Mouse (Mus musculus) E14TG2a.4 (cell line): ENCODE measurements around the gene Lancl1.

Experiments
- H3K27me3 ChIP-seq: 2 replicates; pipeline ENCODE4 v1.6.1; 2014; ENCODE audit warnings: low read length, control low read depth; ENCODE audit not compliant: insufficient read depth
- H3K36me3 ChIP-seq: 2 replicates; pipeline ENCODE4 v1.6.1; 2014; ENCODE audit warnings: low read length, control low read depth; ENCODE audit not compliant: insufficient read depth
- H3K4me1 ChIP-seq: replicated peaks from 2 replicates; pipeline ENCODE4 v1.6.1; 2014; ENCODE audit warnings: low read depth, low read length, control low read depth
- H3K4me3 ChIP-seq: replicated peaks from 2 replicates; pipeline ENCODE4 v1.5.1; 2014; ENCODE audit warnings: mild to moderate bottlenecking, low read length
- H3K9me3 ChIP-seq: 2 replicates; pipeline ENCODE4 v1.6.1; 2014; ENCODE audit warnings: low read length, control low read depth
- CTCF ChIP-seq: conservative IDR thresholded peaks from 2 replicates; pipeline ENCODE4 v1.5.1; 2014; ENCODE audit warnings: low read length
- NANOG ChIP-seq: IDR thresholded peaks from 2 replicates; pipeline ENCODE4 v1.6.1; 2014; ENCODE audit warnings: borderline replicate concordance, low read length, mixed read lengths
- POU5F1 ChIP-seq: IDR thresholded peaks from 2 replicates; pipeline ENCODE4 v1.6.1; 2014; ENCODE audit warnings: low read length, borderline replicate concordance

Gene Lancl1

DNA sequence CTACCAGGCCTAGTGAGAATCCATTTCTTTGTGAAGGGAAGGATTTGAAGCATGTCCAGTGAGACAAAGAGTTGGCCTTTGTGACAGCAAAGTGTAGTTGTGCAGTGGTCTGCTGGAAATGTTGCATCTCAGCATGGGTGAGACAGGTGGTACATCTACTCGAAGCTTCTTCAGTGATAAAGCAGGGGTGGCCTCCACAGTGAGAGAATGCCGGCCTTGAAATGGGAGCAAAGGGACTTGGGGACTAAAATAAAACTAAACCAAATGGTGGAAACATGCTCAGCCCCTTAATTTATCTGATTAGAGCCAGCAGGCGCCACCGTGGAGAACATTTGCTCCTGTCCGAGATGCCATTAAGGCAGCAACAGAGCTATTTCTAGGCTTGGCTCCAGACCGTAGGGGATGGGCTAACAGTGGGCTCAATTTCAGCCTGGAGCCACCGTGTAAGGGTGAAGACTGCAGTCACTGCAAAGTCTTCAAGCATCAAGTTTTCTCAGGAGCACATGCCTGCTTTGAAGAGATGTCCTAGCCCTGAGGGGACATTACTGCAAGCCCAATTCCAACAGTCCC is 53.5 kb downstream of the Lancl1 start:
- Histone ChIP-seq H3K27me3 (no peaks in the 10 kb centered on the region), H3K36me3 (no peaks in the 10 kb centered on the region), H3K4me1 (peaks cover 3% of the 10 kb centered on the region; the same call in 1 of the 2 replicates), H3K9me3 (no peaks in the 10 kb centered on the region), H3K4me3 (no peak overlapping the region)
- TF ChIP-seq NANOG (no peak), POU5F1 (no peak), CTCF (no peak)

DNA sequence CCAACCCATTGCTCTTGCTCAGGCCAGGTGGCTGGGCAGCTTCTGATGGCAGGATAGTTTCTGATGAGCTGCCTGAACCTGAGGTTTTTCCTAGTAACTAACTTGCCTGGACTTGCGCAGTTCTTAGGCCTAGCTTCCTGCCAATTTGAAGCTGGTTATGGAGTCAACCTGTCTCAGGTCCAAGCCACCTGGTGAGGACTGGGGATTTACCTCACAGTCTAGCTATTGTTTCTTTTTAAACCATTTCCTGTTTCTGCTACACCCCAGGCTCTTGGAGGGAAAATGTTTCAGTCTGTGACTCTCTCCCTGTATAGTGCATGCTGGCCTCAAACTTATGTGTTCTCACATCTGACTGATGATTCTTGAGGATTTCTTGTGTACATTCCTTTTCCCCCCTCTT is 58.5 kb downstream of the Lancl1 start:
- TF ChIP-seq NANOG: no peak
- no peak for TF ChIP-seq POU5F1
- TF ChIP-seq CTCF: no peak
- Histone ChIP-seq H3K36me3 (no peaks in the 10 kb centered on the region), H3K4me3 (no peak overlapping the region), H3K4me1 (no peaks in the 10 kb centered on the region), H3K27me3 (no peaks in the 10 kb centered on the region), H3K9me3 (no peaks in the 10 kb centered on the region)

DNA sequence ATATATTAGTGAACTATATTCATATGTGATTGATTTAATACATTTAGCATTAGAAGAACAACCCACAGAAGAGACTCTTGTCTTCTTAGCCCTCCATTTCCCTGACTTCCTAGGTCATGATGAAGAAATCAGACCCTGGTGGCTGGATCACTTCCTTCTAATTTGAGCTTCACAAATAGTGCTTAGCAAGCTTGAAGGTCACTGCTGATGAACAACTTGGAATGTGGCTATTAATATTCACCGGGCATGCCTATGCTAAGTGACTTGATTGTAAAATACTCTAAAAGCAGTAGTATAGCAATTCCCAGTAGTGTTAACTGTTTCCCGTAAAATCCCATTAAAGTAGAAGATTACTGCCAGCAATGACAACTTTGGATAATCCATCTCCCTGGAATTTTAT is 63.2 kb downstream of the Lancl1 start:
- H3K9me3 ChIP-seq: peaks cover 17% of the 10 kb centered on the region
- H3K4me1 ChIP-seq: no peaks in the 10 kb centered on the region
- H3K4me3 ChIP-seq: no peak overlapping the region
- no peaks in the 10 kb centered on the region for H3K36me3 ChIP-seq
- no peaks in the 10 kb centered on the region for H3K27me3 ChIP-seq
- TF ChIP-seq POU5F1: no peak
- TF ChIP-seq NANOG: no peak
- TF ChIP-seq CTCF: no peak

DNA sequence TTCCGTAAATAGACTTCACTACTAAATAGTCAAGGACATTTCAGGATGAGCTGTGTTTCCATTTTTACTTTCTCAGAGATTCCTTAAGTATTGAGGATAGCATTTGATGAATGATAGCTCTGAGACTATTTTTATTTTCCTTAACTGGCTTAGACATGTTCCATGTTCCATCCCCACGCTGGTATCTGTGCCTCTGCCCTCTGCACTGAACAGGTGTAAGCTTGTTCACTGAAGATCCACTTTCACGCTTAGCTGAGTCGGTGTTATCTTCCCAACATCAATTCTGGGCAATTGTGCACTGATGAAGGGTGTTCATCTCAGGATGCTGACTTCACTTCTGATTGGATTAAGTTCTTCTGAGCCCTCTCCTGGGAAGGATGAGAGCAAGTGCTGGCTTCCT is 73.8 kb downstream of the Lancl1 start:
- Histone ChIP-seq H3K9me3 (peaks cover 9% of the 10 kb centered on the region), H3K36me3 (no peaks in the 10 kb centered on the region), H3K4me3 (no peak overlapping the region), H3K27me3 (no peaks in the 10 kb centered on the region), H3K4me1 (peaks cover 21% of the 10 kb centered on the region)
- no peak for TF ChIP-seq NANOG
- TF ChIP-seq CTCF: no peak
- TF ChIP-seq POU5F1: no peak

DNA sequence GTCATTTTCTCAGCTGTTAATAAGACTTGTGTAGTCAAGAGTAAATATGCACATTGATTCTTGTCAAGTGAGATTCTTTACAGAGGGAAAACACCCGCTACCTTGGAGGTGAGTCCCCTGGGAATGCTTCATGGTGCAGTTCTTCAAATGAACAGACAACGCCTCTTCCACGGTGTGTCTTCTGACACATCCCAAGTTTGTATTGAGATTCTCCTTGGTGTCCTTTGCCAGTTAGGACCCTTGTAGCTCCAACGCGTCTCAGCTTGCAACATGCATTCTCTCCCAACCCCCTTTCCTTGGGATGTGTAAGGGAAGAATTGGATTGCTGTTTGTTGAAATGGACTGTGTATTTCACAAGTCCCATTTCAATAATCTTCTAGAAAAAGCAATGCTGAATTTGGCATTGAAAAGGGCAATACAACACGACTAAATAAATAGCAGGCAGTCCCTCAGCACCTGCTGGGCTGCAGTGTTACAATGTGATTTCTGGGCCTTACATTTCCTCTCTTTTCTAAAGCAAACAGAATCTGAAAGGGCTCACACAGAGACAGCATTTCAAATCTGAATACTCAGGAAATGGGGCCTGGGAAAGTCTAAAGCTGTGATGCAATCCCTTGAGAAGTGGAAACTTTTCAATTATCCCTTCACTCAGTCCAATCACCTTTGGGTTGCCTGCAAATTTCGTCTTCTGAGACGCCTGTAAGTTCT is 78.0 kb downstream of the Lancl1 start:
- H3K4me1 ChIP-seq: peaks cover 21% of the 10 kb centered on the region
- no peak for TF ChIP-seq CTCF
- no peak for TF ChIP-seq POU5F1
- TF ChIP-seq NANOG: peak; percentile 98
- H3K9me3 ChIP-seq: peaks cover 40% of the 10 kb centered on the region
- H3K36me3 ChIP-seq: no peaks in the 10 kb centered on the region
- no peaks in the 10 kb centered on the region for H3K27me3 ChIP-seq
- no peak overlapping the region for H3K4me3 ChIP-seq

DNA sequence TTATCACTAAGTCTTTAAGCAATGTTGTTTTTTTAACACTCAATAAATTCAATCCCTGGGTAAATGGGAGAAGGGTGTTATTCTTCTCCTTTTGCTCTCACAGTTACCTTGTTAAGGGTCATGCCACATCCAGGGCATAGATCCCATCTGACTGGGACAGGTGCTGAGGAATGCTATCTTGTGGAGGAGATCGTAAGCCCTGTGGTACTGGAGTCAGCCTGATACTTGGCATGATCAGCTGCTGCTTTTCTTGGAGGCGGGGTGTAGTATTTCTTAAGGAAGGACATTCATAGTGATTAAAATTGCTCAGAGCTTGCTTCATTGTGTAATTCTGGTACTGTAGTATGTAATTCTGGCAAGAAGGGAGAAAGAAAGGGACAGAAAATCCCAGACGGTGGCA is 81.3 kb downstream of the Lancl1 start:
- Histone ChIP-seq H3K9me3 (peaks cover 41% of the 10 kb centered on the region), H3K27me3 (peaks cover 3% of the 10 kb centered on the region; the same call in 1 of the 2 replicates), H3K4me1 (peaks cover 11% of the 10 kb centered on the region), H3K36me3 (no peaks in the 10 kb centered on the region), H3K4me3 (no peak overlapping the region)
- TF ChIP-seq POU5F1 (no peak), CTCF (no peak), NANOG (no peak)

DNA sequence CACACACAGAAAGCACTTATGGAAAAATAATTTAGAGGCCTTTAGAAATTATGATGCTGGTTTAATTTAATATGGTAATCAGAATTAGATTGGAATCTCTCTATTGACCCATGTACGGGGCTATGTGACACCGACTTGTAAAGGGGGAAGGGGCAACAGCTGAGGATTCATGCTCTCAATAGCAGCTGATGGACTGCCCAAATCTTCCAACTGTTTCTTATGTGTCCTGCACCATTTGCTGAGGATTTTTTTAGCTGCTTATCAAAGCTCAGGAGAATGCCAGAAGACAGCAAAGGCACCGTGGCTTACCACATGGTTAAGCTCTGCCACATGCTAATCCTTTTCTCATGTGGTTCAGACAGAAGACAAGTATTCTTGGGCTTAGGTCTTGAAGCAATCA is 87.6 kb downstream of the Lancl1 start:
- Histone ChIP-seq H3K27me3 (peaks cover 3% of the 10 kb centered on the region; the same call in 1 of the 2 replicates), H3K4me3 (no peak overlapping the region), H3K4me1 (no peaks in the 10 kb centered on the region), H3K9me3 (peaks cover 5% of the 10 kb centered on the region), H3K36me3 (no peaks in the 10 kb centered on the region)
- TF ChIP-seq POU5F1 (no peak), CTCF (no peak), NANOG (no peak)
